Mouse (Mus musculus) thymus, postnatal 10 days (tissue): ENCODE data around the gene Senp7.
"Not testable (repeated sequence)": the region's sequence is repeated elsewhere in the genome, so short reads cannot be mapped to it uniquely, and the experiment has no call there.

Experiments used
- DNase-seq, 2 experiments: peaks; one replicate each; pipeline ENCODE4 v3.0.0; 2021; ENCODE audit warnings: low spot score in 2 of 2

Senp7 gene

GRCm38 (mm10) chr16:56048038-56048437 lies at the start of gene Senp7:
Gene Senp7 (plus strand): TSS chr16:56048338.
- DNase-seq: not testable (repeated sequence)

- no peak for DNase-seq
Observed at GRCm38 (mm10) chr16:56006798-56007197, 41.3 kb upstream of the Senp7 start.

GRCm38 (mm10) chr16:56008862-56009261 lies 39.3 kb upstream of the Senp7 start:
- DNase-seq: no peak

GRCm38 (mm10) chr16:56012789-56013743 lies 35.1 kb upstream of the Senp7 start:
- DNase-seq: no peak

- no peak for DNase-seq
Observed at GRCm38 (mm10) chr16:56014076-56014475, 34.1 kb upstream of the Senp7 start.

- DNase-seq: no peak
Observed at GRCm38 (mm10) chr16:56019660-56020059, 28.5 kb upstream of the Senp7 start.

GRCm38 (mm10) chr16:56027854-56028629 lies 20.1 kb upstream of the Senp7 start:
- no peak for DNase-seq

GRCm38 (mm10) chr16:56028722-56029551 lies 19.2 kb upstream of the Senp7 start:
- peak in 1 of 2 experiments; percentile 13 for DNase-seq

- DNase-seq: peak; percentile 94
Observed at GRCm38 (mm10) chr16:56029661-56030082, 18.5 kb upstream of the Senp7 start, which contains the start of gene Pcnp. Gene Pcnp (minus strand): TSS chr16:56029739.

GRCm38 (mm10) chr16:56034566-56034965 lies 13.6 kb upstream of the Senp7 start:
- DNase-seq: no peak

GRCm38 (mm10) chr16:56036501-56036900 lies 11.6 kb upstream of the Senp7 start:
- no peak for DNase-seq

GRCm38 (mm10) chr16:56037138-56038010 lies 10.8 kb upstream of the Senp7 start, which contains the start of gene Trmt10c:
Gene Trmt10c (minus strand): TSS chr16:56037819.
- peak; percentile 85 to 92 for DNase-seq

- no peak for DNase-seq
Observed at GRCm38 (mm10) chr16:56038090-56038489, 10.0 kb upstream of the Senp7 start.

GRCm38 (mm10) chr16:56055911-56056310 lies 7.8 kb downstream of the Senp7 start:
- DNase-seq: no peak

GRCm38 (mm10) chr16:56056944-56057590 lies 8.9 kb downstream of the Senp7 start:
- no peak for DNase-seq

GRCm38 (mm10) chr16:56058151-56058550 lies 10.0 kb downstream of the Senp7 start:
- DNase-seq: no peak

- no peak for DNase-seq
Observed at GRCm38 (mm10) chr16:56061995-56062594, 14.0 kb downstream of the Senp7 start.

- no peak for DNase-seq
Observed at GRCm38 (mm10) chr16:56062981-56063380, 14.8 kb downstream of the Senp7 start.

- DNase-seq: peak; percentile 47 to 62
Observed at GRCm38 (mm10) chr16:56064334-56064990, 16.3 kb downstream of the Senp7 start.
